Mouse (Mus musculus) ES-E14 (cell line): ENCODE results near the gene Ffar3. TPM values are rescaled to one million over a fixed set of nuclear protein-coding genes. Genes with fewer than 3 reads are reported as not detected.

Source experiments
- DNase-seq: peaks from one replicate; pipeline ENCODE4 v3.0.0-alpha.2; 2013; ENCODE audit warnings: low read depth, low spot score
- H3K27ac ChIP-seq: 2 replicates; pipeline ENCODE4 v1.5.1; 2012; ENCODE audit warnings: low read depth, mild to moderate bottlenecking, low read length, moderate library complexity, mixed read lengths; ENCODE audit not compliant: poor library complexity, insufficient read depth, severe bottlenecking
- H3K36me3 ChIP-seq: 2 replicates; pipeline ENCODE4 v1.6.1; 2012; ENCODE audit warnings: mild to moderate bottlenecking, low read length, moderate library complexity, mixed read lengths; ENCODE audit not compliant: control insufficient read depth, poor library complexity, insufficient read depth, severe bottlenecking
- H3K4me1 ChIP-seq, 2 experiments: fragments of 150-350 bp in 1 of 2; sonication (generic) in 1 of 2; 2 replicates each; pipeline ENCODE4 v1.6.1; 2012; ENCODE audit warnings: low read length in 2 of 2, mild to moderate bottlenecking in 1 of 2, mixed read lengths in 1 of 2; ENCODE audit not compliant: control insufficient read depth in 2 of 2, insufficient read depth in 2 of 2, poor library complexity in 1 of 2
- H3K4me3 ChIP-seq, 2 experiments: fragments of 150-350 bp in 1 of 2; sonication (generic) in 1 of 2; 2 replicates each; pipeline ENCODE4 v1.5.1; 2012; ENCODE audit warnings: low read length in 2 of 2, low read depth in 1 of 2, mild to moderate bottlenecking in 1 of 2, mixed read lengths in 1 of 2; ENCODE audit not compliant: insufficient read depth in 1 of 2, poor library complexity in 1 of 2, severe bottlenecking in 1 of 2
- H3K9ac ChIP-seq: 2 replicates; pipeline ENCODE4 v1.6.1; 2012; ENCODE audit warnings: low read depth, mild to moderate bottlenecking, low read length, mixed read lengths; ENCODE audit not compliant: poor library complexity, insufficient read depth, severe bottlenecking
- H3K9me3 ChIP-seq: fragments of 150-350 bp; sonication (generic); 2 replicates; pipeline ENCODE4 v1.6.1; 2012; ENCODE audit warnings: low read depth, mild to moderate bottlenecking, low read length; ENCODE audit not compliant: control insufficient read depth, insufficient read depth
- CHD2 ChIP-seq: IDR thresholded peaks from 2 replicates; pipeline ENCODE4 v1.6.1; 2014; ENCODE audit warnings: mild to moderate bottlenecking, low read depth, low read length, inconsistent platforms
- HCFC1 ChIP-seq: IDR thresholded peaks from 2 replicates; pipeline ENCODE4 v1.6.1; 2012; ENCODE audit warnings: low read length, inconsistent platforms, borderline replicate concordance; ENCODE audit not compliant: insufficient read depth
- MAFK ChIP-seq: IDR thresholded peaks from 2 replicates; pipeline ENCODE4 v1.6.1; 2014; ENCODE audit warnings: mild to moderate bottlenecking, low read depth, low read length, inconsistent platforms; ENCODE audit not compliant: insufficient read depth
- ZC3H11A ChIP-seq: IDR thresholded peaks from 2 replicates; pipeline ENCODE4 v1.6.1; 2012; ENCODE audit warnings: low read depth, mild to moderate bottlenecking, inconsistent platforms, low read length, borderline replicate concordance
- ZNF384 ChIP-seq: IDR thresholded peaks from 2 replicates; pipeline ENCODE4 v1.6.1; 2012; ENCODE audit warnings: low read depth, low read length, inconsistent platforms
- in situ Hi-C, 2 experiments: fragments of 600-800 bp; cut with MboI; formaldehyde crosslinking; loops; one replicate each; pipeline ENCODE4 v1.15.1; 2025; ENCODE audit warnings: low sequenced_read_pairs in 2 of 2, inconsistent platforms in 1 of 2; ENCODE audit not compliant: unreplicated experiment in 2 of 2
- total RNA-seq: library from RNA; depleted of rRNA; stranded (reverse); fragments of 300-350 nt; gene quantifications from 2 replicates; pipeline ENCODE4 v1.2.3, GENCODE M21; 2012

The Ffar3 gene
- total RNA-seq, 1 experiment = 1.0 TPM

GRCm38 (mm10) chr7:30851421-30851820, 4.6 kb downstream of the Ffar3 start:
- Histone ChIP-seq H3K36me3 (no peaks in the 10 kb centered on the region; the same call in 1 of the 2 replicates), H3K4me3 (no peak overlapping the region), H3K9ac (no peak overlapping the region), H3K9me3 (no peaks in the 10 kb centered on the region), H3K27ac (no peak overlapping the region), H3K4me1 (peaks cover 0 to 16% of the 10 kb centered on the region in 2 experiments; a peak in 2 of 4 replicates)
- in situ Hi-C loops = no loop called here
- TF ChIP-seq HCFC1 (no peak), CHD2 (no peak), MAFK (no peak), ZNF384 (no peak), ZC3H11A (no peak)
- no peak for DNase-seq

DNA sequence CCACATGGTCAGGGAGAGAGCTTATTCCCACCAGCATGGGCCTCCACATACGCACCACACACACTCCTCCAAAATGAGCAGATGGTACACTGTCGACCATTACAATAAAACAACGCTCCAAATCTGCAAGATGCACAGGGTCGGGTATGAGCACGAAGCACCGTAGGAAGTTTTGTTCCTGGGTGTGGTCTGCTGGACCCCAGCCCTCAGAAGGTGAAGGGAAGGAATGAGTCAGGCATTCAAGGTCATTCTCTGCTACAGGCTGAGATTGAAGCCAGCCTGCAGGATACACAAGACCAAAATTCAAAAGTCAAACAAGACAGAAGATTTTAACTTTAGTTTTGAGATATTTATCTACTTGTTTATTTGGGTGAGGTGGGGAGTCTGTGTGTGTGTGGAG, 8.0 kb downstream of the Ffar3 start:
- H3K36me3 ChIP-seq = no peaks in the 10 kb centered on the region; the same call in 1 of the 2 replicates
- no peak overlapping the region; the same call in 1 of the 2 replicates for H3K27ac ChIP-seq
- peaks cover 3 to 22% of the 10 kb centered on the region in 2 experiments; a peak in 3 of 4 replicates for H3K4me1 ChIP-seq
- no peaks in the 10 kb centered on the region for H3K9me3 ChIP-seq
- H3K9ac ChIP-seq = no peak overlapping the region
- no peak for DNase-seq
- no peak overlapping the region for H3K4me3 ChIP-seq
- in situ Hi-C loops = no loop called here
- TF ChIP-seq CHD2 = no peak
- no peak for TF ChIP-seq ZNF384
- TF ChIP-seq ZC3H11A = no peak
- no peak for TF ChIP-seq HCFC1
- TF ChIP-seq MAFK = no peak

DNA sequence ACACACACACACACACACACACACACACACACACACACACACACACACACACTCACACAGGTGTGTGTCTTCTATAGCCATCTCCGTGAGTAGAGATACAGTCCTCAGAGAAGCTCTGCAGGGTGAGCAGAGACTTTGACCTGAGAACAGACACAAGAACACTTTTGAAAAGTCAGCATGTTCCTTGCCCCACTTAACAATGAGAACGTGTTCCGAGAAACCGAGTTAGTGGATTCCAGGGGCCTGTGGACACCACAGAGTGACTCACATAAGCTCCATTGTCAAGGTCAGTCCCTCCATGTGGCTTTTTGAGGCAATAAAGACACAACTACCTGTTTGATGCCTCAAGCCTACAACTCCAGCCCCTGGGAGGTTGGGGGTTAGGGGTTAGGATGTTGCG, 8.6 kb downstream of the Ffar3 start:
- in situ Hi-C loops = no loop called here
- Histone ChIP-seq H3K4me1 (peaks cover 3 to 27% of the 10 kb centered on the region in 2 experiments; a peak in 3 of 4 replicates), H3K9ac (no peak overlapping the region), H3K4me3 (no peak overlapping the region), H3K27ac (no peak overlapping the region; the same call in 1 of the 2 replicates), H3K36me3 (no peaks in the 10 kb centered on the region; the same call in 1 of the 2 replicates), H3K9me3 (no peaks in the 10 kb centered on the region)
- no peak for TF ChIP-seq HCFC1
- TF ChIP-seq MAFK = no peak
- TF ChIP-seq CHD2 = no peak
- TF ChIP-seq ZNF384 = no peak
- no peak for DNase-seq

GRCm38 (mm10) chr7:30846505-30847053, 9.4 kb downstream of the Ffar3 start:
- H3K27ac ChIP-seq = no peak overlapping the region; the same call in 1 of the 2 replicates
- TF ChIP-seq HCFC1 = no peak
- no peak for TF ChIP-seq CHD2
- TF ChIP-seq MAFK = no peak
- no peak for TF ChIP-seq ZNF384
- no peak for TF ChIP-seq ZC3H11A

More at GRCm38 (mm10) chr7:30846505-30847053, 9.4 kb downstream of the Ffar3 start:
- H3K36me3 ChIP-seq = no peaks in the 10 kb centered on the region; the same call in 1 of the 2 replicates
- in situ Hi-C loops = no loop called here
- no peak overlapping the region for H3K4me3 ChIP-seq
- no peak for DNase-seq
- H3K4me1 ChIP-seq = peaks cover 3 to 28% of the 10 kb centered on the region in 2 experiments; a peak in 3 of 4 replicates
- H3K9ac ChIP-seq = no peak overlapping the region; the same call in 1 of the 2 replicates
- no peaks in the 10 kb centered on the region for H3K9me3 ChIP-seq
